Mouse (Mus musculus) hindbrain, embryonic 16.5 days (tissue): ENCODE results near the gene Ifi207. TPM values are rescaled to one million over a fixed set of nuclear protein-coding genes. Genes with fewer than 3 reads are reported as not detected.
"Not testable (repeated sequence)": the region's sequence is repeated elsewhere in the genome, so short reads cannot be mapped to it uniquely, and the experiment has no call there.

ENCODE experiments used
- ATAC-seq: fragments of 200-750 bp; cut with Nextera tagmentation; 2 replicates; pipeline ENCODE4 v1.8.0; 2017; ENCODE audit warnings: moderate TSS enrichment, moderate library complexity
- H3K27ac ChIP-seq: fragments of 300-500 bp; sonication (generic); 2 replicates; pipeline ENCODE4 v1.5.1; 2014; ENCODE audit warnings: low read depth, mild to moderate bottlenecking, control low read depth, low read length, moderate library complexity
- H3K27me3 ChIP-seq: fragments of 300-500 bp; sonication (generic); replicated peaks from 2 replicates; pipeline ENCODE4 v1.6.1; 2014; ENCODE audit warnings: low read length; ENCODE audit not compliant: control insufficient read depth, insufficient read depth
- H3K36me3 ChIP-seq: fragments of 300-500 bp; sonication (generic); 2 replicates; pipeline ENCODE4 v1.6.1; 2014; ENCODE audit warnings: mild to moderate bottlenecking, low read length, moderate library complexity, mixed read lengths; ENCODE audit not compliant: control insufficient read depth, insufficient read depth
- H3K4me1 ChIP-seq: fragments of 300-500 bp; sonication (generic); 2 replicates; pipeline ENCODE4 v1.6.1; 2014; ENCODE audit warnings: low read depth, low read length; ENCODE audit not compliant: control insufficient read depth, insufficient read depth
- H3K4me2 ChIP-seq: fragments of 300-500 bp; sonication (generic); 2 replicates; pipeline ENCODE4 v1.6.1; 2014; ENCODE audit warnings: mild to moderate bottlenecking, low read length, control low read depth, moderate library complexity
- H3K4me3 ChIP-seq: fragments of 300-500 bp; sonication (generic); 2 replicates; pipeline ENCODE4 v1.5.1; 2014; ENCODE audit warnings: mild to moderate bottlenecking, low read length, control low read depth, moderate library complexity
- H3K9ac ChIP-seq: fragments of 300-500 bp; sonication (generic); 2 replicates; pipeline ENCODE4 v1.6.1; 2014; ENCODE audit warnings: low read depth, mild to moderate bottlenecking, control low read depth, low read length, moderate library complexity
- H3K9me3 ChIP-seq: fragments of 300-500 bp; sonication (generic); 2 replicates; pipeline ENCODE4 v1.6.1; 2014; ENCODE audit warnings: mild to moderate bottlenecking, low read length, moderate library complexity; ENCODE audit not compliant: control insufficient read depth
- WGBS: fragments of 180-500 bp; shearing (Covaris S2); extraction: QIAGEN DNeasy Blood & Tissue Kit; methylation state at CpG from one replicate; pipeline ENCODE4 v1.1.7; 2014; 5-methylcytosine and 5-hydroxymethylcytosine counted together
- polyA plus RNA-seq: library from polyadenylated mRNA; unstranded; fragments of >200 nt; fragmentation: Nextera tagmentation; extraction: Ambion mirVana; gene quantifications from 2 replicates; pipeline ENCODE4 v1.2.1, GENCODE M21; 2015

Ifi207 gene
- 0.34 and 0.66 TPM in 2 replicates for polyA plus RNA-seq

DNA sequence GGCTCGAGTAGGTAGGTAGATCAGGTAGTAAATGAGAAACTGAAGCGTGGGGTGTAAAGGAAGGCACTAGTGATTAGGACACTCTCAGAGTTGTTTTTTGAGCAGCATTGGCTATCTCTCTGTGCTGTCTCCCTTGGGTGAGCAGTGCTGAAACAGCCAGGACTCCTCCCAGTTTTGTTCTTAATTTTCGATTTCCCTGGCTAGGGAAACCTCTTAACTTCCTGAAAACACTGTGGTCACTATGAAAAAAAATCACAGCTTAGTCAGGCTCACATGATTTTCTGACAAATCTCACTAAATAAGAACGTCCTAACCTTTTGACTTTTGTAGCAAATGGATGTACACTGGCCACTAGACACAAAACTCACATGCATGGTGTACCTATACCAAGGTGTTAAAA, at the start of gene Ifi207:
Gene Ifi207 (minus strand): TSS at position 92 of the 400 bp plus-strand sequence.
- 76% methylated on average over 4 of the region's 4 CpGs for WGBS
- no peaks in the 10 kb centered on the region for H3K4me1 ChIP-seq
- H3K9ac ChIP-seq, result no peak within 1 kb of the TSS

DNA sequence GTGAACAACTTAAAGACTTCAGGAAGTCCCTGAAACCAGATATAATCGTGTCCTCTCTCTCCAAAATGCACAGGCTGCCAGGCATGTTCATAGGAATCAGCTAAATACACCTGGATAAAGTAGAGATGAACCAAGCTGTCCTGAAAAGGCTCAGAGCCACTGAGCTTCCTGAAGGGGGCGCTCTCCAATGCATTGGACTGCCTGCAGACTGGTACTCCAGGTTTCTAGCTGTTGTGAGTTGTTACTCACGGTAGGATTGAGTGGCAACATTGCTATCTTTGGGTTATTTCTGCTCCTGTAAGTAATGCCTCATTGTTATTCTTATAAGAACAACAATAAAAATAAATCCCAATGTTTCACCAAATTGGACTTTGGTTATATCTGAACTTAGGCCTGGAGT, 31.9 kb upstream of the Ifi207 start:
- H3K27ac ChIP-seq, H3K4me1 ChIP-seq, H3K36me3 ChIP-seq, H3K4me2 ChIP-seq, ATAC-seq, H3K27me3 ChIP-seq, H3K4me3 ChIP-seq, H3K9ac ChIP-seq, H3K9me3 ChIP-seq: not testable (repeated sequence)
- 68% methylated on average over 2 of the region's 3 CpGs for WGBS

More for the DNA sequence above, at the start of gene Ifi207:
- Histone ChIP-seq H3K27ac (no peak within 1 kb of the TSS), H3K27me3 (no peaks in the 10 kb centered on the region), H3K9me3 (no peaks in the 10 kb centered on the region), H3K4me3 (no peak within 1 kb of the TSS), H3K4me2 (no peak within 1 kb of the TSS), H3K36me3 (no peaks in the 10 kb centered on the region)
- no peak for ATAC-seq

DNA sequence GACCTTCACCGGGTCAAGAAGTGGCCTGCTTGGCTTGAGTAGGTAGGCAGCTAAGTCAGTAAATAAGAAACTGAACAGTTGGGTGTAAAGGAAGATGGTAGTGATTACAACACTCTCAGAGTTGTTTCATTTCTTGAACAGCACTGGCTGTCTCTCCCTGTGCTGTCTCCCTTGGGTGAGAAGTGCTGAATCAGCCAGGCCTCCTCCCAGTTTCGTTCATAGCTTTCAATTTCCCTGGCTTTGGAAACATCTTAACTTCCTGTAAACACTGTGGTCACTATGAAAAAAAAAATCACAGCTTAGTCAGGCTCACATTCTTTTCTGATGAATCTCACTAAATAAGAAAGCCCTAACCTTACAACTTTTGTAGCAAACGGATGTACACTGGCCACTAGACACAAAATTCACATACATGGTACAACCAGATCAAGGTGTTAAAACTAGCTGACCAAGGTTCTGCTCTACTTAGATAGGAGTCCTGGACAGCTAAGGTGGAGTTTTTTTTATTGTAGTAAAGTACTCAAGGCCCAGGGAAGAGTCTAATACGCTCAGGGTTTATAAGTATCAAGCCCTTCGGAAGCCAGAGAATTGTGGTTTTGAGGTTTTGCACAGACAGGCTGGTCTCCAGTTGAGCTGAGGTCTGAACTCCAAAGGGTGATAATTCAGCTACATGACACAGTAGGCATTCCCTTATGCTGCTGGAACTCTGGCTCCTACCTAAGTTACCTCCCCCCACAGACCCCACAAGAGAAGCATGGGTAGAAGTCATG, 25.5 kb upstream of the Ifi207 start, which contains the start of gene Ifi204:
Gene Ifi204 (minus strand): TSS at position 96 of the 770 bp plus-strand sequence.
- not testable (repeated sequence) for H3K36me3 ChIP-seq, H3K27me3 ChIP-seq, H3K9me3 ChIP-seq, H3K4me1 ChIP-seq, H3K27ac ChIP-seq, H3K4me2 ChIP-seq, H3K9ac ChIP-seq, ATAC-seq, H3K4me3 ChIP-seq
- 89% methylated on average over 5 of the region's 5 CpGs for WGBS

DNA sequence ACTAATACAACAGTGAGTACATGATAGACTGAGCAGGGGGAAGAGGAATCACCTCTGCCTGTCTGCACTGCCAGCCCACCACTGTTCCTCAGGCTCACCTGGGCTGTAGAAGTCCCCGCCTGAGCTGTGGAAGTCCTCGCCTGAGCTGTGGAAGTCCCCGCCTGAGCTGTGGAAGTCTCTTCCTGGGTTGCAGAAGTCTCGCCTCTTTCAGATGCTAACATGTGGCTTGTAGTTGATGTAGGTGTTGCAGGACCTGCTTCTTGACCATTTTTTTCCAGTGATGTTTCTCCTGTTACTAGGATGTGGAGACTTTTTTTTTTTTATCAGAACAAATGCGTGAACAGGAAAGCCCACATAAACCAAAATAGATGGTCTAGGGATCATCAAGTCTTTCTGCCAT, 18.5 kb upstream of the Ifi207 start:
- not testable (repeated sequence) for H3K4me2 ChIP-seq, H3K9me3 ChIP-seq, H3K36me3 ChIP-seq, H3K27me3 ChIP-seq, H3K9ac ChIP-seq, H3K4me3 ChIP-seq, ATAC-seq, H3K27ac ChIP-seq, H3K4me1 ChIP-seq
- 82% methylated on average over 5 of the region's 5 CpGs for WGBS

DNA sequence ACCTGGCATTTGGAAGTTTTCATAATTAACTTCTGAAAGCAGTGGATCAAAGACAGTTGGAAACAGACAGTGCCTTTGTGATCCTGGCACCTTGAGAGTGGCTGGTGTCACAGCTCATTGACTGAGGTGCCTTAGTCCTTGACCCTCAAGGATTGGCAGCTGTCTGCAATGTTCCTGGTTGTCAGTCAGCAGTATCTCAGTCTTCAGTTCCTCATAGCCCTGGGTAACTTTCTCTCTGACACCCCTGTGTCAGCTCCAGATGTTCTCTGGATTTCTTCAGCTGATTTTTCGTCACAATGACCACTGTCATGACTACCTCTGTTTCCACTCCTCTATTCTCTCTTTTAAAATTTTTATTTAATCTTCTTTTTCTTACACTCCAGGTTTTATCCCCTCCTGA, 715 bp upstream of the Ifi207 start:
- 82% methylated on average over 1 of the region's 1 CpGs for WGBS
- ATAC-seq, result no peak
- H3K4me2 ChIP-seq, result no peak overlapping the region
- no peak overlapping the region for H3K9ac ChIP-seq
- H3K9me3 ChIP-seq, result no peaks in the 10 kb centered on the region
- H3K27ac ChIP-seq, result no peak overlapping the region
- H3K27me3 ChIP-seq, result no peaks in the 10 kb centered on the region
- H3K4me3 ChIP-seq, result no peak overlapping the region
- no peaks in the 10 kb centered on the region for H3K4me1 ChIP-seq
- H3K36me3 ChIP-seq, result no peaks in the 10 kb centered on the region

DNA sequence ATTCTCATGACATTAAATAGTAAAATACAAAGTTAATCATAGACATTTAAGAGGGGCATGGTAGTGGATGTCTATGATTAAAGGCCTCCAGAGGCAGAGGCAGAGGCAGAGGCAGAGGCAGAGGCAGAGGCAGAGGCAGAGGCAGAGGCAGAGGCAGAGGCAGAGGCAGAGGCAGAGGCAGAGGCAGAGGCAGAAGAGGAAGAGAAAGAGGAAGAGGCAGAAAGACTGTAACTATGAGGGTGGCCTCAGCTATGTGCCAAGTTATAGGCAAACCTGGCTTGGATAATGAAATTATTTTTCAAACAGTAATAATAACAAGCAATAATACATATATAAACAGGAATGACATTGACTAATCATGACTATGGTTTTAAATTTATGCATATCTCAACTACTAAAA, 1.0 kb downstream of the Ifi207 start:
- H3K36me3 ChIP-seq, result no peaks in the 10 kb centered on the region
- H3K4me2 ChIP-seq, result no peak overlapping the region
- H3K9ac ChIP-seq, result no peak overlapping the region
- no peaks in the 10 kb centered on the region for H3K9me3 ChIP-seq
- H3K4me3 ChIP-seq, result no peak overlapping the region
- no peak overlapping the region for H3K27ac ChIP-seq
- no peak for ATAC-seq
- no peaks in the 10 kb centered on the region for H3K4me1 ChIP-seq
- no peaks in the 10 kb centered on the region for H3K27me3 ChIP-seq

DNA sequence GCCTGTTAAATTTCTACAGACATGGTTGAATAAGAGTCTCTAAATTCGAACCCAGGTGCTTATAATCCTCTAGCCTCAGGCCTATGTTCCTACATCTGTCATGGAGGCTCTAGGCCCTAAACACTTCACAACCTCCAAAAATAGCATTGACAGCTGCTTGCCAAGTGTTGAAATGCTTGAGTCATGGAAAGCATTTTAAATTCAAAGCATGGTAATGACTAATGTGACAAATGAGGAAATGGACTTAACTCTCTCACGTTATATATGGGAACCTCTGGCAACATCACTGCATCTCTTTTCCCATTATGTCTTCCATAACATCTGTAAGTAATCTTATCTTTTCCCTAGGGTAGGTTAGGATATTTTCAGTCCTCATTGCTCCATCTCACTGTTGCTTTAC, 4.6 kb downstream of the Ifi207 start:
- Histone ChIP-seq H3K27ac (no peak overlapping the region), H3K27me3 (no peaks in the 10 kb centered on the region), H3K4me2 (no peak overlapping the region), H3K9me3 (no peaks in the 10 kb centered on the region), H3K4me3 (no peak overlapping the region), H3K9ac (no peak overlapping the region), H3K4me1 (no peaks in the 10 kb centered on the region), H3K36me3 (no peaks in the 10 kb centered on the region)
- no peak for ATAC-seq
- WGBS, result 76% methylated on average over 2 of the region's 2 CpGs

DNA sequence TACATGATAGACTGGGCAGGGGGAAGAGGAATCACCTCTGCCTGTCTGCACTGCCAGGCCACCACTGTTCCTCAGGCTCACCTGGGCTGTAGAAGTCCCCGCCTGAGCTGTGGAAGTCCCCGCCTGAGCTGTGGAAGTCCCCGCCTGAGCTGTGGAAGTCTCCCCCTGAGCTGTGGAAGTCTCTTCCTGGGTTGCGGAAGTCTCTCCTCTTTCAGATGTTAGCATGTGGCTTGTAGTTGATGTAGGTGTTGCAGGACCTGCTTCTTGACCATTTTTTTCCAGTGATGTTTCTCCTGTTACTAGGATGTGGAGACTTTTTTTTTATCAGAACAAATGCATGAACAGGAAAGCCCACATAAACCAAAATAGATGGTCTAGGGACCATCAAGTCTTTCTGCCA, 6.5 kb downstream of the Ifi207 start:
- not testable (repeated sequence) for H3K9me3 ChIP-seq, H3K27ac ChIP-seq, H3K36me3 ChIP-seq, ATAC-seq, H3K9ac ChIP-seq, H3K4me3 ChIP-seq, H3K4me2 ChIP-seq, H3K4me1 ChIP-seq, H3K27me3 ChIP-seq
- 96% methylated on average over 4 of the region's 4 CpGs for WGBS

DNA sequence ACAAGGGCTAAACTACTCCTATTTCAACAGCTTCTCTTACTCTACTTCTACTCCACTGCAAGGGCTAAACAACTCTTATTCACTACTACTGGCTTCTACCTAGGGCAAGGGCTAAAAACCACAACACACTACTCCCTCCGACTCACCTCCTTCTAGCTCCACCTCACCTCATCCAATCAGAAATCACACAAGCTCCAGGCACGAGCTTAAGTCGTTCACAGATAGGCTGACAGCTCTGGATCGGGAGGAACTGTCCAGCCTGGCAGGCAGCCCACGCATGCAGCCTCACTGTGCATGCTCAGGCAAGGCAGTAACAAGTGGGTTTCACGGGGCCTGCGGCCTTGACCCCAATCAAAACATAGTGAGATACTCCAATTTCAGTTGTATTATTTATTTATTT, 8.3 kb downstream of the Ifi207 start:
- Histone ChIP-seq H3K9ac (no peak overlapping the region), H3K4me2 (no peak overlapping the region), H3K27ac (no peak overlapping the region), H3K27me3 (no peaks in the 10 kb centered on the region), H3K9me3 (no peaks in the 10 kb centered on the region), H3K4me3 (no peak overlapping the region), H3K36me3 (no peaks in the 10 kb centered on the region), H3K4me1 (no peaks in the 10 kb centered on the region)
- WGBS, result 49% methylated on average over 7 of the region's 7 CpGs
- ATAC-seq, result no peak
